Mouse (Mus musculus) CD8-positive naive resting alpha-beta T cell, adult 57 days (primary cell): Measurements from ENCODE around the gene Tom1l2. TPM values are rescaled to one million over a fixed set of nuclear protein-coding genes. Genes with fewer than 3 reads are reported as not detected.

Experiments
- total RNA-seq: library from RNA; stranded (reverse); gene quantifications from one replicate; pipeline ENCODE4 v1.2.4, GENCODE M21; 2023

The Tom1l2 gene
- 27.5 TPM for total RNA-seq

DNA sequence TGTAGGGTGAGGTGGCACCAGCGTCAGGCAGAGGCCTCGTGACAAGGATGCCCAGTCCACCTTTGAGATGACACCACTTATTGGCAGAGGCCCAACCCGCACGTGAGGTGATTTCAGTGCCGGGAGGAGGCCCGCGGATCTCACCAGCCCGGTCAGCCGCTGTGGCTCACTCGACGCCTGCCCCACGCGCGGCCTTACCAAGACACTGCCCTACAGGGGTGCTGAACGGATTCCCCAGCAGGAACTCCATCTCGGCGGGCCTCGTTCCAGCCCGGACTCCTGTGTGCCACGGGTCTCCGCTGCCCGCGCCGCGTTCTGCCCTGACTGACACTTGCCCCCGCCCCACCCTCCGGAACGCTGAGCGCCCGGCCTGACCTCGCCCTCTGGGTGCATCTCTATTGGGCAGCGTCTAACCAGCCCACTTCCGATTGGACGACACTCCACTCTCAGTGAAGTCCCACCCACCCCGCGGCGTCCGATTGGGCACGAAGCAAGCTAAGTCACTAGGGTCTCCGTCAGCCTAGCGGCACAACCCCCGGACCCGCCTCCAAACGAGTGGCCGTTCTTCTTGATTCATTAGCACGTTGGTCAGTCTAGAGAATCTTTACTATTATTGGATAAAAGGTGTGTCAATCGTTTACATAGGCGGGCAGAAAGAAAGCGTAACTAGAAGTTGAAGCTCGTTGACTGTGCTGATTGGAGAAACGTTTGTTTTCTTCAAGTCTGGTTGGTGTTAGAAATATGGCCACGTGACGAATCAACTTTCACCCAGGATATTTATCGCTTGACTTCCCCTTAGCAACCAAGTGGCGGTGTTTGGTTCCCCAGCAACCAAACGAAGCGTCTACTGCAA, at the start of gene Tom1l2, which contains the start of gene Drc3:
TSS of gene Tom1l2 (minus strand) at position 347 of the 853 bp plus-strand sequence.
TSS of gene Drc3 (plus strand) at position 771 of the 853 bp plus-strand sequence.

DNA sequence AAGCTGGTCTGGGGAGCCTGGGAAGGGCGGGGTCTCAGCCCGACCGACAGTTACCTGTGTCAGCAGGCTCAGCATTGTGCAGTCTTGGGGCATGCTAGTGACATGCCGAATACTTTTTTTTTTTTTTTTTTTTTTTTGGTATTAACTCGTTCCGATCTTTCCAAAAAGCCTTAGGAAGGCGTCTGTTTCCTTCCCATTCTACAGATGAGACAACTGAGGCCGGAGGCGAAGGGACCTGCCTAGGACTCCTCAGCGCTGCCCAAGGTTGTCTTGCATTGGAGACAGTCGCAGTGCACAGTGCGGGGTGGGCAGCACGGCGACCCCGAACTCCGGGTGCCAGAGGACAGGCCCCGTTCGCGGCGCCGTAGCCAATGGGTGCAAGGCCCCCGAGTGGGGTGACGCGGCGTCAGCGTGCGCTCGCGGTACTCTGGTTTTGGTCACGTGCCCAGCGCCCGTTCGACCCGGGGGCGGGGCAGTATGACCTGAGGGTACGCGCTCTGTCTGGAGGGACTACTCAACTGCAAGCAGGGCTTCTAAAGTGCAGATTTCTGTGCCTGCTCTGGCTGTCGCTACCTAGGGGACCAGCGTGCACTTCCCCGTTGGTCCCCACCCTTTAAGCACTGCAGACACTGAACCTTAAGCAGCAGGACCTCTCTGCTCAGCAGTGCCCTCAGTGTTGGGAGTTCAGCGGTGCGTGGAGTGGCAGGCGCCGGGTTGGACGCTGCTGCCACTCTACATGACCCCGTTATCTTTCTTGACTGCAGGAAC, 130.1 kb downstream of the Tom1l2 start, which contains the start of gene Srebf1:
TSS of gene Srebf1 (minus strand) at position 113 of the 768 bp plus-strand sequence.

Other genes starting within 250 kb of the Tom1l2 start
- gene Rai1, start 247.9 kb downstream of the Tom1l2 start, total RNA-seq: 96.5 TPM
- 136 TPM for gene Srebf1, start 130.3 kb downstream of the Tom1l2 start, total RNA-seq
- 0.40 TPM for gene Drc3, start 424 bp upstream of the Tom1l2 start, total RNA-seq
- 27.3 TPM for gene Gid4, start 64.2 kb upstream of the Tom1l2 start, total RNA-seq
- gene Atpaf2, start 65.6 kb upstream of the Tom1l2 start, total RNA-seq: 36.9 TPM
- 56.1 TPM for gene Drg2, start 101.7 kb upstream of the Tom1l2 start, total RNA-seq
- gene Myo15, start 116.4 kb upstream of the Tom1l2 start, total RNA-seq: 0.73 TPM
- 58.0 TPM for gene Alkbh5, start 183.5 kb upstream of the Tom1l2 start, total RNA-seq